Mouse (Mus musculus): ENCODE results near the gene Gstcd. TPM values are rescaled to one million over a fixed set of nuclear protein-coding genes. Genes with fewer than 3 reads are reported as not detected.

The Gstcd gene
- polyA plus RNA-seq, 2 experiments = 2.3 to 5.3 TPM

DNA sequence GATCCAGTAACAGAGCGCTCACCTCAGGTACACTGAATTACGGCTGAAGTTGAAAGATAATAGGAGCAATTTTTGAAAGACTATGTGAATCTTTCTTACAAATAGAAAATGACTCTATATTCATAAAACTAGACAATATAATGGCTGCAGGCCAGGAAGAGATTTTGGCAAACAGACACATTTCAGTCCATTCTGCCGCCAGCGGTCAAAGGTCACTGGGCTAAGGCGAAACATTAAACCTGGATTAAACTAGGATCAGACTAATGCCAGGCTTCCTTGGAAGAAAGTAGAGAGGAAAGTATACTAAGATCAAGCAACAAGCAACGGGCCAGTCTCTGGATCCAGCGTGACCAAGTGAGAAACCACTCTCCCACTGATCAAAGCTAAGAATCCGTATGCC, 152.8 kb downstream of the Gstcd start:
- no peaks in the 10 kb centered on the region for H3K27me3 ChIP-seq (ENCODE audit: control insufficient read depth, insufficient read depth, low read length)
- no peaks in the 10 kb centered on the region for H3K36me3 ChIP-seq (replicated peaks; ENCODE audit: control insufficient read depth, insufficient read depth, low read depth)
- H3K9ac ChIP-seq (replicated peaks) = no peak overlapping the region
- 78% methylated on average over 8 of the region's 8 CpGs for WGBS (ENCODE audit: insufficient replicate concordance)
- no peak for TF ChIP-seq EP300 (IDR thresholded peaks at IDR 0.05; ENCODE audit: low read depth)
- no peak for TF ChIP-seq CTCF (IDR thresholded peaks at IDR 0.05; ENCODE audit: low read depth)
- no peak for DNase-seq (ENCODE audit: low read depth in 3 of 3, low spot score in 3 of 3)
- no peak overlapping the region for H3K4me3 ChIP-seq (ENCODE audit: insufficient read depth in 1 of 2, low read depth in 2 of 2, low read length in 2 of 2)
- no peak overlapping the region for H3K27ac ChIP-seq
- ATAC-seq (ENCODE audit: insufficient read depth) = no peak
- no peaks in the 10 kb centered on the region for H3K4me1 ChIP-seq (replicated peaks; ENCODE audit: control insufficient read depth in 2 of 2, insufficient read depth in 2 of 2, low read length in 1 of 2)
- H3K9me3 ChIP-seq (ENCODE audit: control insufficient read depth, low read length) = no peaks in the 10 kb centered on the region
- no peak overlapping the region for H3K4me2 ChIP-seq (ENCODE audit: low read depth)

DNA sequence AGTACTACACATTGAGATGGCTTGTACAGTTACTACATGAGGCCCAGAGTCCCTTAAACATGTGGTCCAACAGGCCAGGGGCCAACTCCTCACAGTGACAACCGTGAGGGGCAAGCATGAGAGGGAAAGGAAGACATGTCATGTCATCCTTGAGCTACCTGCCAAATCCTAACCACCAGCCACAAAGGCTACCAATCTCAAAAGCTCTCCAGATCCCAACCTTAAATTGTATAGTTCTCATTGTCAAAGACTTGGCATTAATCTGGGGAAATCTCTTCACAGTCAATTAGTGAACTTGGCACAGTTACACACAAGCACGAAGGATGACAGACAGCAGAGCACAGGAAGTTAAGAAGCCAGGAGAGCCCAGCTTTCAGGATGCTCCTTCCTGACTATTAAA, 157.2 kb downstream of the Gstcd start:
- Histone ChIP-seq H3K27ac (no peak overlapping the region), H3K4me3 (ENCODE audit: insufficient read depth in 1 of 2, low read depth in 2 of 2, low read length in 2 of 2) (no peak overlapping the region), H3K27me3 (ENCODE audit: control insufficient read depth, insufficient read depth, low read length) (no peaks in the 10 kb centered on the region), H3K4me2 (ENCODE audit: low read depth) (no peak overlapping the region), H3K4me1 (replicated peaks; ENCODE audit: control insufficient read depth in 2 of 2, insufficient read depth in 2 of 2, low read length in 1 of 2) (no peaks in the 10 kb centered on the region), H3K36me3 (replicated peaks; ENCODE audit: control insufficient read depth, insufficient read depth, low read depth) (no peaks in the 10 kb centered on the region), H3K9ac (replicated peaks) (no peak overlapping the region), H3K9me3 (ENCODE audit: control insufficient read depth, low read length) (no peaks in the 10 kb centered on the region)
- no peak for TF ChIP-seq CTCF (IDR thresholded peaks at IDR 0.05; ENCODE audit: low read depth)
- TF ChIP-seq EP300 (IDR thresholded peaks at IDR 0.05; ENCODE audit: low read depth) = no peak
- WGBS (ENCODE audit: insufficient replicate concordance) = 45% methylated on average over 2 of the region's 2 CpGs
- ATAC-seq (ENCODE audit: insufficient read depth) (no peak), DNase-seq (ENCODE audit: low read depth in 3 of 3, low spot score in 3 of 3) (no peak)

Other genes starting within 250 kb of the Gstcd start
- gene Npnt, start 141.7 kb downstream of the Gstcd start, polyA plus RNA-seq (2012; rRNA removed) = 0.74 and 0.90 TPM in 2 replicates
- 1.0 and 1.5 TPM in 2 replicates for gene Npnt, start 141.7 kb downstream of the Gstcd start, polyA plus RNA-seq (2014; fragmentation: Nextera tagmentation; extraction: Ambion mirVana)
- gene Ints12, start 193 bp downstream of the Gstcd start, polyA plus RNA-seq (2012; rRNA removed) = 4.3 and 6.9 TPM in 2 replicates
- gene Ints12, start 193 bp downstream of the Gstcd start, polyA plus RNA-seq (2014; fragmentation: Nextera tagmentation; extraction: Ambion mirVana) = 8.9 and 9.7 TPM in 2 replicates
- gene Arhgef38, start 142.9 kb upstream of the Gstcd start, polyA plus RNA-seq (2012; rRNA removed) = 0.02 TPM in 1 of 2 replicates, not detected in the other
- not detected in 2 replicates for gene Arhgef38, start 142.9 kb upstream of the Gstcd start, polyA plus RNA-seq (2014; fragmentation: Nextera tagmentation; extraction: Ambion mirVana)
- gene Ppa2, start 218.1 kb upstream of the Gstcd start, polyA plus RNA-seq (2012; rRNA removed) = 8.6 and 18.4 TPM in 2 replicates
- 42.1 and 47.1 TPM in 2 replicates for gene Ppa2, start 218.1 kb upstream of the Gstcd start, polyA plus RNA-seq (2014; fragmentation: Nextera tagmentation; extraction: Ambion mirVana)